ENCODE assay signal across 10 mouse cellular contexts in the genomic region with DNA sequence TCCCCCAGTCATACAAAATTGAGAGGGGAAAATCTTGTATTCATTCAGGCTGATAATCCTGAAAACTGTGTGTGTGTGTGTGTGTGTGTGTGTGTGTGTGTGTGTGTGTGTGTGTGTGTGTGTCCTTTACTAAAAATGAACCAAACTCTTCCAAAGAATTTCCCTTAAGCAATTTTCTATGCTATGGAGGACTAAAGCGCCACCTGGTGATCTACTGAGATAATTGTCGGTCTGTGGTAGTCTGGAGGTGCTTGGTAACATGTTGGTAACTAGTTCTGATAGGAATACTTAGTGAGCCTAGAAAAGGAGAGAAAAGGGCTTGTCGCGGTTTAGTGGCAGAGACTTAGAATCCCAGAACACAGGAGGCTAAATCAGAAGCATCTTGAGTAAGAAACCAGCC.
DNase-seq lines count a peak whose midpoint lies in the region; ATAC-seq lines count a peak whose summit lies in the region.
"Had no signal": no experiment of that assay in that cellular context is flagged by ENCODE, and none has a peak within 500 bp of the region (broad histone marks: within the 10 kb centered on the region; RNA-seq: fewer than 3 reads in every experiment).

No protein-coding gene starts in this region.

- ATAC-seq in frontal cortex, adult (ENCODE audit: low TSS enrichment), result peak; percentile 64
- 0 out of 2 replicates have a peak, but pooled peaks have one; percentile 30 for ATAC-seq in midbrain, embryonic 11.5 days (ENCODE audit: low FRiP score)
- no peak for ATAC-seq in megakaryocyte-erythroid progenitor cell, adult 5-6 weeks (replicated peaks; ENCODE audit: low FRiP score, low TSS enrichment, poor library complexity, severe bottlenecking)

- no peak overlapping the region for H3K4me2 ChIP-seq in midbrain, embryonic 11.5 days
- H3K4me2 ChIP-seq: lung, embryonic 15.5 days had no signal

- 10% methylated on average over 4 of the region's 4 CpGs for WGBS in midbrain, embryonic 11.5 days
- WGBS in midbrain, embryonic 10.5 days, result 19% methylated on average over 4 of the region's 4 CpGs

- H3K27me3 ChIP-seq in midbrain, embryonic 11.5 days (ENCODE audit: control insufficient read depth, insufficient read depth, low read length), result no peaks in the 10 kb centered on the region
- H3K27me3 ChIP-seq in midbrain, embryonic 10.5 days (ENCODE audit: low read depth, poor library complexity, severe bottlenecking), result no peaks in the 10 kb centered on the region
- H3K27me3 ChIP-seq: lung, embryonic 15.5 days had no signal

- no peaks in the 10 kb centered on the region for H3K36me3 ChIP-seq in midbrain, embryonic 11.5 days (ENCODE audit: control insufficient read depth, insufficient read depth, low read length)
- H3K36me3 ChIP-seq in midbrain, embryonic 10.5 days, result no peaks in the 10 kb centered on the region
- H3K36me3 ChIP-seq: G1E; lung, embryonic 15.5 days had no signal

- H3K9ac ChIP-seq in midbrain, embryonic 11.5 days (ENCODE audit: low read length), result no peak overlapping the region
- H3K9ac ChIP-seq: lung, embryonic 15.5 days had no signal

- no peaks in the 10 kb centered on the region; the same call in 1 of the 2 replicates for H3K9me3 ChIP-seq in midbrain, embryonic 11.5 days (ENCODE audit: control insufficient read depth, low read length)
- peaks cover 5% of the 10 kb centered on the region; the same call in 1 of the 2 replicates for H3K9me3 ChIP-seq in midbrain, embryonic 10.5 days (replicated peaks)
- H3K9me3 ChIP-seq: lung, embryonic 15.5 days had no signal

- H3K4me3 ChIP-seq in midbrain, embryonic 11.5 days (ENCODE audit: low read depth, low read length), result no peak overlapping the region
- no peak overlapping the region for H3K4me3 ChIP-seq in midbrain, embryonic 10.5 days
- H3K4me3 ChIP-seq: lung, embryonic 15.5 days had no signal

- H3K27ac ChIP-seq in midbrain, embryonic 11.5 days (ENCODE audit: low read depth, low read length), result no peak overlapping the region
- no peak overlapping the region for H3K27ac ChIP-seq in midbrain, embryonic 10.5 days (replicated peaks)
- H3K27ac ChIP-seq: lung, embryonic 15.5 days had no signal

- H3K4me1 ChIP-seq in midbrain, embryonic 11.5 days (ENCODE audit: control insufficient read depth, insufficient read depth, low read length), result no peaks in the 10 kb centered on the region
- H3K4me1 ChIP-seq in midbrain, embryonic 10.5 days, result no peaks in the 10 kb centered on the region
- H3K4me1 ChIP-seq: lung, embryonic 15.5 days had no signal

- no peak for DNase-seq in frontal cortex, postnatal 10 days (ENCODE audit: low spot score in 2 of 2)
- DNase-seq in midbrain, embryonic 11.5 days (ENCODE audit: low spot score, missing footprints), result no peak
- DNase-seq in midbrain, embryonic 10.5 days (ENCODE audit: low spot score), result no peak
- DNase-seq in cerebellum, adult 9-11 months, result peak; percentile 42
- peak; percentile 11 for DNase-seq in lung, postnatal 10 days
- DNase-seq in ovary, postnatal 10 days (ENCODE audit: low spot score), result no peak

Comparison
In these comparisons a context has a peak if more than half of its experiments do, and no peak if none do; other contexts are left out.
1. DNase-seq: peak in cerebellum, adult 9-11 months (single experiment) and lung, postnatal 10 days (single experiment); none in frontal cortex, postnatal 10 days (0 of 2), midbrain, embryonic 11.5 days (single experiment), midbrain, embryonic 10.5 days (single experiment) and ovary, postnatal 10 days (single experiment).